Mouse (Mus musculus): ENCODE data around the gene Espl1.
A peak's percentile ranks its signal among the peaks of the same experiment; 100 is the strongest.

Espl1 gene

GRCm38 (mm10) chr15:102278726-102279091 is 17.4 kb upstream of the Espl1 start:
- DNase-seq = peak; percentile 19

GRCm38 (mm10) chr15:102279092-102279782 is 16.8 kb upstream of the Espl1 start, which contains the start of gene Mfsd5:
TSS of gene Mfsd5 (plus strand) at chr15:102279454.
- DNase-seq = peak; percentile 86

GRCm38 (mm10) chr15:102279783-102280520 is 16.1 kb upstream of the Espl1 start:
- no peak for DNase-seq

- no peak for DNase-seq
Observed at GRCm38 (mm10) chr15:102280623-102281022, 15.4 kb upstream of the Espl1 start.

GRCm38 (mm10) chr15:102282463-102283292 is 13.4 kb upstream of the Espl1 start:
- DNase-seq = no peak

- no peak for DNase-seq
Observed at GRCm38 (mm10) chr15:102283648-102284047, 12.4 kb upstream of the Espl1 start.

- peak; percentile 42 for DNase-seq
Observed at GRCm38 (mm10) chr15:102287395-102287794, 8.7 kb upstream of the Espl1 start.

- no peak for DNase-seq
Observed at GRCm38 (mm10) chr15:102296368-102297006, 421 bp downstream of the Espl1 start.

GRCm38 (mm10) chr15:102302542-102302941 is 6.5 kb downstream of the Espl1 start:
- no peak for DNase-seq

GRCm38 (mm10) chr15:102308717-102309116 is 12.7 kb downstream of the Espl1 start:
- DNase-seq = no peak

- no peak for DNase-seq
Observed at GRCm38 (mm10) chr15:102310074-102310845, 14.2 kb downstream of the Espl1 start.

- DNase-seq = no peak
Observed at GRCm38 (mm10) chr15:102311489-102311888, 15.4 kb downstream of the Espl1 start.

- no peak for DNase-seq
Observed at GRCm38 (mm10) chr15:102315292-102315691, 19.2 kb downstream of the Espl1 start.

GRCm38 (mm10) chr15:102316263-102316662 is 20.2 kb downstream of the Espl1 start:
- DNase-seq = peak; percentile 70

GRCm38 (mm10) chr15:102324654-102325473 is 28.8 kb downstream of the Espl1 start:
- DNase-seq = peak; percentile 15

GRCm38 (mm10) chr15:102326022-102326576 is 30.0 kb downstream of the Espl1 start, which contains the start of gene Pfdn5:
TSS of gene Pfdn5 (plus strand) at chr15:102326116.
- DNase-seq = peak; percentile 83

GRCm38 (mm10) chr15:102326892-102327291 is 30.8 kb downstream of the Espl1 start:
- DNase-seq = no peak

- peak; percentile 84 for DNase-seq
Observed at GRCm38 (mm10) chr15:102331610-102332015, 35.5 kb downstream of the Espl1 start, which contains the start of gene Myg1. TSS of gene Myg1 (plus strand) at chr15:102331709.

- DNase-seq = no peak
Observed at GRCm38 (mm10) chr15:102335254-102335653, 39.2 kb downstream of the Espl1 start.

GRCm38 (mm10) chr15:102335925-102336324 is 39.9 kb downstream of the Espl1 start:
- DNase-seq = peak; percentile 51

GRCm38 (mm10) chr15:102336946-102337345 is 40.9 kb downstream of the Espl1 start:
- no peak for DNase-seq
